In genomic region chr4:136100396-136101070, GRCm38 (mm10) we compare ENCODE assay signal across 23 mouse cellular contexts. TPM values are rescaled to one million over a fixed set of nuclear protein-coding genes. Genes with fewer than 3 reads are reported as not detected.
DNase-seq lines count a peak whose midpoint lies in the region; ATAC-seq and TF ChIP-seq lines count a peak whose summit lies in the region.
"Had no signal": no experiment of that assay in that cellular context is flagged by ENCODE, and none has a peak within 500 bp of the region (broad histone marks: within the 10 kb centered on the region; RNA-seq: fewer than 3 reads in every experiment).

No protein-coding gene starts in this region.

- peak overlapping the region; percentile 22 for H3K4me2 ChIP-seq in heart, embryonic 11.5 days
- H3K4me2 ChIP-seq: embryonic facial prominence, embryonic 12.5 days; forebrain, embryonic 13.5 days; lung, embryonic 15.5 days; midbrain, embryonic 11.5 days; neural tube, embryonic 12.5 days had no signal

- H3K4me1 ChIP-seq in heart, embryonic 11.5 days (ENCODE audit: control insufficient read depth, insufficient read depth, low read length): peaks cover 20% of the 10 kb centered on the region
- H3K4me1 ChIP-seq in thymus, adult 2 months (replicated peaks; ENCODE audit: control insufficient read depth, insufficient read depth, low read length): peaks cover 71% of the 10 kb centered on the region
- H3K4me1 ChIP-seq in cerebellum, adult 2 months (ENCODE audit: control insufficient read depth, insufficient read depth, low read length): no peaks in the 10 kb centered on the region

- 50% methylated on average over 12 of the region's 12 CpGs for WGBS in heart, embryonic 11.5 days (ENCODE audit: insufficient replicate concordance)
- WGBS in thymus, adult 2 months: 5% methylated on average over 12 of the region's 12 CpGs
- WGBS in cerebellum, adult 2 months: 71% methylated on average over 12 of the region's 12 CpGs

- ATAC-seq in heart, embryonic 11.5 days (replicated peaks; ENCODE audit: insufficient number of reproducible peaks, low FRiP score, low TSS enrichment): no peak
- peak; percentile 77 for ATAC-seq in activated CD4-positive, CD25-positive, alpha-beta regulatory T cell, adult 4 months
- ATAC-seq: forebrain, embryonic 13.5 days had no signal

- H3K9me3 ChIP-seq in heart, embryonic 11.5 days (replicated peaks; ENCODE audit: control insufficient read depth, low read length): no peaks in the 10 kb centered on the region
- H3K9me3 ChIP-seq: embryonic facial prominence, embryonic 12.5 days; forebrain, embryonic 13.5 days; hindbrain, embryonic 10.5 days; lung, embryonic 15.5 days; neural tube, embryonic 12.5 days had no signal

- H3K4me3 ChIP-seq in heart, embryonic 11.5 days (ENCODE audit: low read depth, low read length): no peak overlapping the region
- H3K4me3 ChIP-seq in thymus, adult 2 months (ENCODE audit: control insufficient read depth, insufficient read depth, low read length): no peak overlapping the region
- no peak overlapping the region for H3K4me3 ChIP-seq in cerebellum, adult 2 months (replicated peaks; ENCODE audit: insufficient read depth, low read depth, low read length)
- H3K4me3 ChIP-seq: embryonic facial prominence, embryonic 12.5 days; erythroblast, embryonic 14.5 days; forebrain, embryonic 13.5 days; heart, adult 2 months; hindbrain, embryonic 10.5 days; lung, embryonic 15.5 days; neural tube, embryonic 12.5 days had no signal

- DNase-seq in heart, postnatal 4 days: no peak
- DNase-seq in 416B (ENCODE audit: low read depth): peak; percentile 26
- peak; percentile 51 for DNase-seq in thymus, adult 2 months
- no peak for DNase-seq in urinary bladder, postnatal 4 days (ENCODE audit: low spot score in 2 of 2)
- DNase-seq in Muller cell, postnatal 12 days (ENCODE audit: inconsistent ontology term): no peak
- no peak for DNase-seq in cerebellum, adult 2 months
- DNase-seq: adrenal gland, postnatal 10 days; cerebellum, postnatal 10 days; gastrocnemius, postnatal 14 days; heart, adult 2 months; kidney, adult 9 months; kidney, postnatal 4 days; lung, postnatal 4 days had no signal

- TF ChIP-seq CTCF in thymus, adult 2 months (IDR thresholded peaks at IDR 0.05; ENCODE audit: borderline replicate concordance, control insufficient read depth, extremely low read depth, insufficient read depth, low read length, poor library complexity): no peak
- no peak for TF ChIP-seq CTCF in cerebellum, adult 2 months (IDR thresholded peaks at IDR 0.05; ENCODE audit: borderline replicate concordance, insufficient read depth, low read depth, low read length)

- H3K27me3 ChIP-seq in heart, embryonic 11.5 days (ENCODE audit: control insufficient read depth, insufficient read depth, low read length): no peaks in the 10 kb centered on the region
- no peaks in the 10 kb centered on the region for H3K27me3 ChIP-seq in thymus, adult 2 months (ENCODE audit: control insufficient read depth, insufficient read depth, low read length)
- H3K27me3 ChIP-seq in cerebellum, adult 2 months (ENCODE audit: control insufficient read depth, insufficient read depth, low read length): no peaks in the 10 kb centered on the region
- H3K27me3 ChIP-seq: embryonic facial prominence, embryonic 12.5 days; lung, embryonic 15.5 days; neural tube, embryonic 12.5 days had no signal

- no peak overlapping the region for H3K9ac ChIP-seq in heart, embryonic 11.5 days (ENCODE audit: low read depth, low read length)
- H3K9ac ChIP-seq: embryonic facial prominence, embryonic 12.5 days; forebrain, embryonic 13.5 days; liver, embryonic 14.5 days; lung, embryonic 15.5 days; neural tube, embryonic 12.5 days had no signal

- TF ChIP-seq POLR2A in thymus, adult 2 months (IDR thresholded peaks at IDR 0.05; ENCODE audit: control insufficient read depth, extremely low read depth, insufficient read depth, low read length, poor library complexity): no peak
- no peak for TF ChIP-seq POLR2A in cerebellum, adult 2 months (IDR thresholded peaks at IDR 0.05; ENCODE audit: borderline replicate concordance, insufficient read depth, low read length)

- no peaks in the 10 kb centered on the region for H3K36me3 ChIP-seq in heart, embryonic 11.5 days (ENCODE audit: control insufficient read depth, insufficient read depth, low read length)
- H3K36me3 ChIP-seq in thymus, adult 2 months (ENCODE audit: control insufficient read depth, insufficient read depth, low read length): no peaks in the 10 kb centered on the region
- H3K36me3 ChIP-seq: embryonic facial prominence, embryonic 12.5 days; hindbrain, embryonic 10.5 days; lung, embryonic 15.5 days; neural tube, embryonic 12.5 days had no signal

- no peak overlapping the region for H3K27ac ChIP-seq in heart, embryonic 11.5 days (ENCODE audit: low read depth, low read length)
- peak overlapping the region; percentile 78 for H3K27ac ChIP-seq in thymus, adult 2 months (ENCODE audit: control insufficient read depth, insufficient read depth, low read length)
- H3K27ac ChIP-seq in cerebellum, adult 2 months (ENCODE audit: insufficient read depth, low read length): no peak overlapping the region
- H3K27ac ChIP-seq: embryonic facial prominence, embryonic 12.5 days; forebrain, embryonic 13.5 days; heart, adult 2 months; hindbrain, embryonic 10.5 days; liver, embryonic 14.5 days; lung, embryonic 15.5 days; neural tube, embryonic 12.5 days had no signal

RNA-seq across cellular contexts. Expression of gene Id3, which starts 42.8 kb away (rescaled TPM):
- 411 and 415 TPM in 2 replicates for polyA plus RNA-seq in heart, embryonic 11.5 days (2014; fragmentation: Nextera tagmentation; extraction: Ambion mirVana)
- 10 to 100 TPM; 96.2 to 97.8 TPM for total RNA-seq in heart, postnatal 4 days (2021)
- polyA plus RNA-seq in activated CD4-positive, CD25-positive, alpha-beta regulatory T cell, adult 4 months (2017; shearing (Covaris generic)): 100 to 1,000 TPM; 281 to 355 TPM
- 312 and 357 TPM in 2 replicates for polyA plus RNA-seq in thymus, adult 2 months (2012; rRNA removed)
- 53.6 and 55.1 TPM in 2 replicates for polyA plus RNA-seq in cerebellum, adult 2 months (2012; rRNA removed)

RNA-seq across cellular contexts. Expression of gene Rpl11, which starts 47.3 kb away (rescaled TPM):
- polyA plus RNA-seq in heart, embryonic 11.5 days (2014; fragmentation: Nextera tagmentation; extraction: Ambion mirVana): 287 and 345 TPM in 2 replicates
- 100 to 1,000 TPM; 395 to 405 TPM for total RNA-seq in heart, postnatal 4 days (2021)
- polyA plus RNA-seq in activated CD4-positive, CD25-positive, alpha-beta regulatory T cell, adult 4 months (2017; shearing (Covaris generic)): 1,000 to 10,000 TPM; 1,145 to 1,405 TPM
- polyA plus RNA-seq in thymus, adult 2 months (2012; rRNA removed): 418 and 466 TPM in 2 replicates
- 436 and 481 TPM in 2 replicates for polyA plus RNA-seq in cerebellum, adult 2 months (2012; rRNA removed)

Comparison
In these comparisons a context has a peak if more than half of its experiments do, and no peak if none do; other contexts are left out.
1. DNase-seq: peak in 416B (single experiment) and thymus, adult 2 months (single experiment); none in heart, postnatal 4 days (single experiment), urinary bladder, postnatal 4 days (0 of 2), Muller cell, postnatal 12 days (single experiment) and cerebellum, adult 2 months (0 of 2).